Mouse (Mus musculus) cerebellum, postnatal 10 days (tissue): ENCODE data around the gene Zfp493.
"Not testable (repeated sequence)": the region's sequence is repeated elsewhere in the genome, so short reads cannot be mapped to it uniquely, and the experiment has no call there.

Experiments
- DNase-seq, 2 experiments: peaks; one replicate each; pipeline ENCODE4 v3.0.0; 2021; ENCODE audit warnings: mixed read lengths in 2 of 2

Zfp493 gene

DNA sequence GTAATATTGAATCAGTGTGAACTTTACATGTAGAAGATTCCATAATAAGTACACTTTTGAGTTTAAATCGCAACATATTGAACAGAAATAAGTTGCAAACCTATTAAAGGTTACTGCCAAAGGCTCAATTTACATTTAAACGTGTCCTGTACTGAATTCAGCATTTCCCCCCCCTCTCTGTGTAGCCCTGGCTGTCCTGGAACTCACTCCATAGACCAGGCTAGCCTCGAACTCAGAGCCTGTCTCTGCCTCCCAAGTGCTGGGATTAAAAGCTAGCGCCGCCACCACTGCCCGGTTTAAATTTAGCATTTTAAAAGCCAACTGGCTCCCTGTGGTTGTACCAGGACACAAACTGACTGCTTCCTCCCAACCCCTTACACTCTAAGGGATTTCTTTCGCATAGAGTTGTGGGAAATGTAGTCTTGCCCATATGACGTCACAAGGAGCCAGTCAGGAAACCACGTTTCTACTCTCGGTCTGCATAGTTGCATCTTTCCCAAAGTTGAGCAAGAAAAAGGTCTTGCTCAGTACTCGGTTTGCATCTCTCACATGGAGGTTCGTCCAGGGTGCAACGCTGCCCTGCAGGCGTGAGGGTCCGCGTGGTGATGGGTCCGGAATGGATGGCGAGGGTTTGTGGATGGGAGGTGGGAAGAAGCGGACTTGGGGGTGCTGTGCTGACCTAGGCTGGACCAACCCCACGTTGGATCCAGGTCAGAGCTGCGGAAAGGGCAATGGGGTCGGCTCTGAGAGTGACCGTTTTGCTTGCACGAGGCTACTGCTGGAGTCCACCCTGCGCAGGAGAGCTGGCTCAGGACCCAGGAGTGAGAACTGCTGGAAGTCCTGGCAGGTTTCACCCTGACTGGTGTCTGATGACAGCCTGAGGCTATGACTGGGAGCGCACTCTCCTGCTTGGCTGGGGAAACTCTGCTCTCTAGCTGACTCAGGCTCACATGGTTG, at the start of gene Zfp493:
TSS of gene Zfp493 (plus strand) at position 429 of the 957 bp plus-strand sequence.
- DNase-seq, result peak; percentile 77 to 84

DNA sequence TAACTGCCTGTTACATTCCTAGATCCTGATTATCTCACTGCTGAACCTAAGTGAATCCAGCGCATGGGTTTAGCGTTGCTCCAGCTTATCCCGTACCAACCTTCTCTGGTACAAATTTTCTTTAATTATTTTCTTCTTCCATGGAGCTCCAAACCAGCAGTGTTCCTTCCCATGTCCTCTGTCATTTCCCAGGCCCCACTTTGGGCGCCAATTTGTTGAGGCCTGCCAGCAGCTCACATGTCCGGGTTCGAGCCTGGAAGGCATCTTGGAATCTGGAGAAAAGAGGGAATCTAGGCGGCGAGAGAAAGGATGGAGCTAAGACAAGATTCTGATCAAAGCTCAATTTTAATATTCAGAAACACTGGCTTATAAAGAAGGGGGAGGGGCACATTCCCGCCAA, 45.1 kb upstream of the Zfp493 start:
- DNase-seq, result not testable (repeated sequence)

DNA sequence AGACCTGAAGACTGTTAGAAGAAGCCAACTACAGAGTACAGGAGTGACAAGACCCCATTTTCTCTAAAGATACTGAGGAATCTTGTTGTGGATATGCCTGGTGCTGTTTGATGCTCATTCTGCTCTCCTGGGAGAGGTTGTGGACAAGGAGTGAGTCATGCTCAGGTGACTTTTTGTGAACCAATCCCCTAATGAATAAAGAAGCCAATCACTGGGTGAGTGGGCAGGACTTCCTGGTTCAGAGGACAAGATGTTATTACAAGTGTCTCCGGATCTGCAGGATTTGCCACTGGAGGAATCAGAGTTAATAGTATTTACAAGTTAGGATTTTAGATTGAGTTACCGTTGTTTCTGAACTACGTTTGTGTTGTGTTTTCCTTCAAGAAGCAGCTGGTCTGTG, 36.6 kb upstream of the Zfp493 start:
- no peak for DNase-seq

DNA sequence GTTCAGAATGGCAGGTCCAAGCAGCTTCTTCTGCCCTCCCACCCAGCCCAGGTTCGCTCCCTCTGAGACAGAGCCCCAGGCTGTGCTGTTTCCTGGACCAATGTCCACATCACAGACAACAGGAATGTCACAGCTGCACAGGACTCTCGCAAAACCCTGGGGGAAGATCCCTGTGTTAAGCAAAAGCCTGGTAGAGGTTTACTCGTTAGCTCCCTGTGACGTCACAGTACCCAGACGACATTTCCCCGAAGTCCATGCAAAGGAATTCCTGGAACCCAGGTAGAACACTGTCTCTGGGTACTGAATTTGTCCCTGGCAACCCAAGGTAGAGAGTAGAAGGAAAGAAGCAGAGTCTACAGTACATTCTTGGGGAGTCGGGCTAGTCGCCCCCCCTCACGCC, 35.6 kb upstream of the Zfp493 start:
- DNase-seq, result no peak

DNA sequence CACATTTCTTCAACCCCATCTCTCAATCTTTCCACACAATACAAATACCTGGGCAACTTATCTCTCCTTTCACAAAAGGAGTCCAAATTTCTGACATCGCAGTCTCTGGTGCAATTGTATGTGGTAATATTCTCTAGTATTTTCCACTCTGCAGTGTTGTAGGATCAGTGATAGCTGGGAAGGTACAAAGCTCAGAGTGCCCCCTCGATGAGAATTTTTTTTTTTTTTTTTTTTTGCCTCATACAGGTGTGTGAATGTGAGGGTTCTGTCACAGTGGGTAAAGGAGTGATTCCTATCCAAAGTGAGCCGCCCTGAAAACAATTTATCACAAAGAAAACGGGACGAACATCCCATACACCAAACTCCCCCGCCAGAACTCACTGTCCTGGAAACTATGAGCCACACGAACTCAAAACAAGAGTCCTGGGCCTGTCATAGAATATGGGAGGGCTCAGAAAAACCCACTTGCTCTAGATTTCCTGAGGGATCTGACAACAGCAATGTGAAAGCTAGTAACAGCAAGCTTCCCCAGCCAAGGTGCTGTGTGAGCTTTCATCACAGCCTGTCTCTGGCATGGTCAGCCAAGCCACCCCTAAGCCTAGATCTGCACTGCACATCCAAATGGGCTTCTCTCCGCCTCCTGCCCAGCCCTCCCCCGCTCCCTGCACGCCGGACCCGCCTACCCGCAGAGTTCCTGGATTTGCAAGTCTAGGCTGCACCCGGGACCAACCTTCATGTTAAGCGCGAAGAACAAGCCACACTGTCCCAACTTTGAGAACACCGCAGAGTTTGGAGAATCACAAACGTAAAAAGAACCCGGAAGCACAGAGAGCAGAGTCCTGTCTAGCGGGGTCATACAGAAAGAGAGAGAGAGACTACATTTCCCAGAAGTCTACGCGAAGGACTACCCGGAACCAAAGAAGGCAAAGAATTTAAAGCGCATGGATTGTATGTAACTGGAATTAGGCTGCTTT, 24.9 kb upstream of the Zfp493 start, which contains the start of gene Zfp85:
TSS of gene Zfp85 (minus strand) at position 896 of the 974 bp plus-strand sequence.
- peak; percentile 76 to 82 for DNase-seq

DNA sequence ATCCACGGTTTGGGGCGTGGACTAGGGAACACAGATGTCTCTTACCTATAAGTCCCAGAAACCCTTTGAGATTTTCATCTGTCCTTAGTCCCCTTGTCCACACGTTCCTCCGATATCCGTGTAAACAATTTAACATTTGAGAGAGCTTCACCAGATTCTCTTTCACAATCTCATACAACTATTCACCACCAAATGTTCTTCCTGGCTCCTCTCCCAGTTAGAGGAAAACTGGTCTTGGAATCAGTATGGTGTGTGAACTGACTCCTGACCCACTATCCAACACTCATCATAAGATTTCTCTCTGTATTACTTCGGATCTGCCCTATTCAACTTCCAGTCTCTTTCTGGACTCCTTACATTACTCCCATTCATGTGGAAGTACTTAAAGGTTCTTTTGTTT, 23.7 kb upstream of the Zfp493 start:
- peak in 1 of 2 experiments; percentile 11 for DNase-seq

DNA sequence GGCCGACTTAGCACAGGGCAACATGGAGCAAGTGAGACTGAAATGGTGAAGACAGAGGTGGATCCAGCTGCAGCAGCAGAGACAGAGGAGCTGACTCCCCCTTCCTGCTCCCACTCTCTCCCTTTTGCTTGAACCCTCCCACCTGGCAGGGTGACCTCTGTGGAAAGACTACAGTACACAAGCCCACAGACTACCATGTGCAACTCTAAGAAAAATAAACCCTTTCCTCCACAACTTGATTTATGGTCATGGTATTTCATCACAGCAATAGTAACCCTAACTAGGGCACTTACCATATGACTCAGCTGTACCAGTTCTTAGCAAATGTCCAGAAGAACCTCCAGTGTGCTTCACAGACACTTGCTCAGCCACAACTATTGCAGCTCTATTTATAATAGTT, 19.5 kb upstream of the Zfp493 start:
- DNase-seq, result no peak

DNA sequence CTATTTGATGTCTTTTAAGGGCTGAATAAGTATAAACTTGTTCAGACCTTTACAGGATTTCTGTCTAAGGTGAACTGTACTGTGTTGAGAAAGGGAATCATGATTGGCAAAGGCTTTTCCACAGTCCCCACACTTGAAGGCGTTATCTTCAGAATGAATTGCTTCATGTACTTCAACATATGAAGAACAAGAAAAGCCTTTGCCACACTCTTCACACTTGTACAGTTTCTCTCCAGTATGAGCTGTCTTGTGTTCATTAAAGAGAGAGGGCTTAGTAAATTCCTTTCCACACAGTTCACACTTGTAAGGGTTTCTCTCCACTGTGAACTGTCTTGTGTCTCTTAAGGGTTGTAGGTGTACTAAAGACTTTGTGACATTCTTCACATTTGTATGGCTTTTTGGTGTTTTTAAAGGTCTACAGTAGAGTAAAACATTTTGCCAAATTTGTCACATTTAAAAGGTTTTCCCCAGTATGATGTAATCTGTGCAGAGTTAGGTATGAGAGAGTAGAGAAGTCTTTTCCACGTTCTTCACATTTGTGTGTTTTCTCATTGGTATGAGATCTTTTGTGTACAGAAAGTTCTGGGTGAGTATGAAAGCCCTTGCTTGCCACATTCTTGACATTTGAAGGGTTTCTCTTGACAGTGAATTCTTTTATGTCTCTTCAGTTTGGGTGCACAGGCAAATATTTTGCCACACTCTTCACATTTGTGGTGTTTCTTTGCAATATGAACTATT, 16.3 kb upstream of the Zfp493 start:
- no peak for DNase-seq

DNA sequence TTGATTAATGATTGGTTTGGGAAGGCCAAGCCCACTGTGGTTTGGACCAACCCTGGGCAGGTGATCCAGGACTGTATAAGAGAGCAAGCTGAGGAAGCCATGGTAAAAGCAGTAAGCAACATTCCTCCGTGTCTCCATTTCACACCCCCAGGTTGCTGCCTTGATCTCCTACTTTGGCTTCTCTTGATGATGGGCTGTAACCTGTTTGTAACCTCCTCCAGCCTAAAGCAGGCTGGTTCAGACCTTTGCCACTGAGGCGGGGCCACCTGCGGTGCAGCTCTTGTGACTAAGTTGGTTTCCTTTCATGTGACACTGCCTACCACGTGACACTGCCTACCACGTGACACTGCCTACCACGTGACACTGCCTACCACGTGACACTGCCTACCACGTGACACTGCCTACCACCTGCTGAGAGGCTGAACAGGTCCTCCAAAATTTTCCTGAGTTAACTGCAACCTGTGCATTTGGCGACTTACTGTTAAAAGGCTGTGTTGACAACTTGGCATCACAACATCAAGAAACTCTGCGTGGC, 12.5 kb downstream of the Zfp493 start:
- DNase-seq, result no peak

DNA sequence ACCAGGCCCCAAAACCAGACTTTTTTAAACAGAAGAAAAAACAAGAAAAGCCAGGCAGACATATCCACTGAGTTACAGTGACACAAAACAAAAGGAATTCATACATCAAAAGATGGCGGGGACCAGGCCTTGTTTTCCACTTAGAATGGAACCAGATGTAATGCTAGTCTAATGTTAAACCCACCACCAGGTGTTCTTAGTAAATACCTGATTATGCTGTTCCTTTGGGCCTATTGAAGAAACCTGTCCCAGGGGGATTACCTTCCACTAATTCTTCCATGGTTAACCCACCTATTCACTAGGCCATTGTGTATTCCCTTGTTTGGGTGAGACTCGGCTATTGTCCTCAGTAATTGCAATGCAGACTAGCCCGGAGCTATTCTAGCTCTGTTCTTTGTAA, 19.1 kb downstream of the Zfp493 start:
- no peak for DNase-seq

DNA sequence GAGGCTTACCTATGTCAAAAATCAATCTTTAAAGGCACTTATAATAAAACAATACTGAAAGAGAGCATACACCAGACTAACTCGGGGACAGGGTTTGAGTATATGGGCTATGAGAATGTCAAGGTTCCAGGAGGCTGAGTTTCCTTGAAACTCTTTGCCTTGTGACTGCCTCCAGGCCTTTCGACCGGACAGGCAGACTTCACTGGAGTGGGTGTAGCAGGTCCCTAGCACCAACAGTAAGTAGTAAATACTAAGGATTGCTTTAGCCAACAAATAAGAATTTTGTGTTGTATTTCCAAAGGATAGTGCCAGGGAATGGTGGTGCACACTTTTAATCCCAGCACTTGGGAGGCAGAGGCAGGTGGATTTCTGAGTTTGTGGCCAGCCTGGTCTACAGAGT, 19.7 kb downstream of the Zfp493 start:
- DNase-seq, result not testable (repeated sequence)

DNA sequence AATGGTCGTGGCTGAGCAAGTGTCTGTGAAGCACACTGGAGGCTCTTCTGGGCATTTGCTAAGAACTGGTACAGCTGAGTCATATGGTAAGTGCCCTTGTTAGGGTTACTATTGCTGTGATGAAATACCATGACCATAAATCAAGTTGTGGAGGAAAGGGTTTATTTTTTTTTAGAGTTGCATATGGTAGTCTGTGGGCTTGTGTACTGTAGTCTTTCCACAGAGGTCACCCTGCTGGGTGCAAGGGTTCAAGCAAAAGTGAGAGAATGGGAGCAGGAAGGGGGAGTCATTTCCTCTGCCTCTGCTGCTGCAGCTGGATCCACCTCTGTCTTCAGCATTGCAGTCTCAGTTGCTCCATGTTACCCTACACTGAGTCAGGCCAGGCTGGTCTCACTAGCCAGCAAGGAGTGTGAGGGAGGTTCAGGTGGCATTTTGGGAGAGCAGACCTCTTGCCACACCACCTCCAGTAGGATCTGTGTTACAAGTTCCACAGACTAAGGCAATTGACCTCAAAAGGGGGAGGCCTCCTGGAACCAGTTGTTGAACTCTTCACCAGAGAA, 32.2 kb downstream of the Zfp493 start:
- no peak for DNase-seq

DNA sequence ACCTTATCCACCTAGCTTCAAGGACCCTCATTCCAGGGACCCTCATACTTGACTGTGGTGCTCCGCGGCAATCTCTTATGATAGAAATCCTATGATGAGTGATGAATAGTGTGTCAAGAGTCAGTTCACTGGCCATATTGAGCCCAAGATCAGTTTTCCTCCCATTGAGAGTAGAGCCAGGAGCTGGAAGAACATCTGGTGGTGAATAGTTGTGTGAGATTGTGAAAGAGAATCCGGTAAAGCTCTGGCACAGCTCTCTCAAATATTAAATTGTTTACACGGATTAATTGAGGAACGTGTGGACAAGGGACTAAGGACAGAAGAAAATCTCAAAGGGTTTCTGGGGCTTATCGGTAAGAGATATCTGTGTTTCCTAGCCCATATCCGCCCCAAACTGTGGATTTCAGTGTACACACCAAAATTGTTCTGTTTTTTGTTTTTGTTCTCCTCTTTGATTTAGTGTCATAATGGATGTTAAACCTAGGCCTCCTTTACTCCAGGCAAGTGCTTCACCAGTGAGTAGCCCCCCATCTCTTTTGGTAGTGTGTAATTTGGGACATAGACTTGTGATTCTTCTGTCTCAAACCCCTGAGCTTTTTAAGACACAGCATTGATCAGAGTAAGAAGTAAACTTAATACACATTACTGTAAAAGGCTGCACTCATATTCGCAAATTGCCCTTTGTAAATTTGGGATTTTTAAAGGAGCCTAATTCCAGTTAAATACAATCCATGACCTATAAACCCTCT, 33.6 kb downstream of the Zfp493 start:
- DNase-seq, result peak in 1 of 2 experiments; percentile 4

DNA sequence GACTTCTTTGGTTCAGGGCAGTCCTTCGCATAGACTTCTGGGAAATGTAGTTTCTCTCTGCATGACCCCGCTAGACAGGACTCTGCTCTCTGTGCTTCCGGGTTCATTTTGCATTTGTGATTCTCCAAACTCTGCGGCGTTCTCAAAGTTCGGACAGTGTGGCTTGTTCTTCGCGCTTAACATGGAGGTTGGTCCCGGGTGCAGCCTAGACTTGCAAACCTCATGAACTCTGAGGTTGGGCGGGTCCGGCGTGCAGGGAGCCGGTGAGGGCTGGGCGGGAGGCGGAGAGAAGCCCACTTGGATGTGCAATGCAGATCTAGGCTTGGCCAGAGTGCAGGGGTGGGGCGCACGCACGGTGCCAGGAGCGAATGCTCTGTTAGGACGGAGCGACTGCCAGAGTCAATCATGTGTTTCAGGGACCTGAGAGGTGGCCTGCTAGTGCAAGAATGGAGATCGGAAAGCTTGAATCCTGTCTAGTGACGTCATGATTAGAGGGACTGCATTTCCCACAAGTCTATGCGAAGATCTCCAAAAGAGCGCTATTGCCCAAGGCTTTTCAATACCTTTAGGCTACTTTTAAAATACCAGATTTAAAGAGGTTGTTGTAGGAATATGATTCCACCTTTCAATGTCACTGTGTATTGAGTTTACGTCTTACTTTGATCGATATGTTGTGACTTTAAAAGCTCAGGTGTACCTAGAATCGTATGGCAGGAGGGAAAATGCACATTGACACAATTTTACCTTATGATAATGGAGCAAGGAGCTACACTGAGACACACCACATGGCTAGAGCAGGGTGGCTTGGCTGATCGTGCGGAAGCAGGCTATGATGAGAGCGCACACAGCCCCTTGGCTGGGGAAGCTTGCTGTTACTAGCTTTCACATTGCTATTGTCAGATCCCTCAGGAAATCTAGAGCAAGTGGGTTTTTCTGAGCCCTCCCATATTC, 34.5 kb downstream of the Zfp493 start, which contains the start of gene Zfp273:
TSS of gene Zfp273 (plus strand) at position 31 of the 951 bp plus-strand sequence.
- peak; percentile 83 for DNase-seq

DNA sequence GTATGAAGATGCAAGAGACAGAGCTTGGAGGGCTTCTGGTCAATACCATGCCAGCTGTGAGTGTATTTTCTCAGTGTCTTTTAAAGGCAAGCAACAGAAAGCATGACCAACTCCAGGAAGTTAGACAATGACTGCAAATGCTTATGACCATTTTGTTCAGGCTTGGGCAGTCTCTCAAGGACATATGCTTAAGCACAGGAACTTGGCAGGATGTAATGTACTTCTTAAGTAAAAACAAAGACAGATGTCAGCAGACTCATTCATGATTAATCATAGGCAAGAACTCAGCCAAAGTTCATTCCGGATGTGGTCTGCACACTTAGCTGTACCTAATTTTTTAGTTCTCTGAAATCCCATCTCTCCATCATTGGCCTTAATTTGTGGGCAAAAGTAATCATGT, 39.1 kb downstream of the Zfp493 start:
- no peak for DNase-seq

DNA sequence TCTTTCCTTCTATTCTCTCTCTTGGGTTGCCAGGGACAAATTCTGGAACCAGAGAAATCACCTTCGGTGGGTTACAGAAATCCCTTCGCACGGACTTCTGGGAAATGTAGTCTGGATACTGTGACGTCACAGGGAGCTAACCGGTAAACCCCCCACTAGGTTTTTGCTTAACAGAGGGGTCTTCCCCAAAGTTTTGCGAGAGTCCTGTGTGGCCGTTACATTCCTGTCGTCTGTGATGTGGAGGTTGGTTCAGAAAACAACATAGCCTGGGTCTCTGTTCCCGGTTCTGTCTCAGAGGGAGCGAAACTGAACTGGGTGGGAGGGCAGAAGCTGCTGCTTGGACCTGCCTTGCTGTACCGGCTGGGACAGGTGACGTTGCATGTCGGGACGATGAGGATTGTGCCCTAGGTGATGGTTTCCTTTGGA, 51.4 kb downstream of the Zfp493 start, which contains the start of gene Gm10037:
TSS of gene Gm10037 (plus strand) at position 196 of the 426 bp plus-strand sequence.
- peak; percentile 76 to 81 for DNase-seq

DNA sequence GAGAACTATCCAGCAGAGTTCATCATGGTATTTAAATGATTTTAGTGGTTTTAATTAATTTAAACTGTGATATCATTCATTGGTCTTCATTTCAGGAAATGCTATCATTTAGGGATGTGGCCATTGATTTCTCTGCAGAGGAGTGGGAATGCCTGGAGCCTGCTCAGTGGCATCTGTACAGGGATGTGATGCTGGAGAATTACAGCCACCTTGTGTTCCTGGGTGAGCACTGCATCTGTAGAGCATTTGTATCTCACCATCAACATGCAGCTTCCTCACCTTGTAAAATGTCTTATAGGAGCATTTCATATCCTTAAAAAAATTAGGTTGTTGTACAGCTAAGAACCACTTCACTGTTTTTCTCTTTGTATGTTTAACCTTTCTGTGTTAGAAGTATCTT, 53.6 kb downstream of the Zfp493 start:
- DNase-seq, result not testable (repeated sequence)
